Mouse (Mus musculus) heart, adult 9 months (tissue): Measurements from ENCODE around the gene Cby3.

Source experiments
- DNase-seq, 2 experiments: peaks; one replicate each; pipeline ENCODE4 v3.0.0; 2022; ENCODE audit warnings: low spot score in 2 of 2

The Cby3 gene

DNA sequence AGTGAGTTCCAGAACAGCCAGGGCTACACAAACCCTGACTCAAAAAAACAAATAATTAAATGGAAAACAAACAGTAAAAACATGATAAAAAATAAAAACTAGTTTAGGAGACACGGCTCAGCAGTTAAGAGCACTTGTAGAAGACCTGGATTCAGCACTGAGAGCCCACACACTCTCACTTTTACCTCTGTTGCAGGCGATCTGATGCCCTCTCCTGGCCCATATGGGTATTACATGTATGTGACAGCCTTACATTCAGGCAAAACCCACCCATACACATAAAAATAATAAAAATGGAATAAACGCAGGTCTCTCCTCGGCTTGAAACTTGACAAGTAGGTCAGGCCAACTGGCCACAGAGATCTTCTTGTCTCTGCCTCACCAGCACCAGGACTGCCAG, 10.3 kb downstream of the Cby3 start:
- peak in 1 of 2 experiments; percentile 75 for DNase-seq

- no peak for DNase-seq
Measured at GRCm38 (mm10) chr11:50365322-50365721, 11.1 kb downstream of the Cby3 start.

- no peak for DNase-seq
Measured at GRCm38 (mm10) chr11:50367531-50367930, 13.3 kb downstream of the Cby3 start.

DNA sequence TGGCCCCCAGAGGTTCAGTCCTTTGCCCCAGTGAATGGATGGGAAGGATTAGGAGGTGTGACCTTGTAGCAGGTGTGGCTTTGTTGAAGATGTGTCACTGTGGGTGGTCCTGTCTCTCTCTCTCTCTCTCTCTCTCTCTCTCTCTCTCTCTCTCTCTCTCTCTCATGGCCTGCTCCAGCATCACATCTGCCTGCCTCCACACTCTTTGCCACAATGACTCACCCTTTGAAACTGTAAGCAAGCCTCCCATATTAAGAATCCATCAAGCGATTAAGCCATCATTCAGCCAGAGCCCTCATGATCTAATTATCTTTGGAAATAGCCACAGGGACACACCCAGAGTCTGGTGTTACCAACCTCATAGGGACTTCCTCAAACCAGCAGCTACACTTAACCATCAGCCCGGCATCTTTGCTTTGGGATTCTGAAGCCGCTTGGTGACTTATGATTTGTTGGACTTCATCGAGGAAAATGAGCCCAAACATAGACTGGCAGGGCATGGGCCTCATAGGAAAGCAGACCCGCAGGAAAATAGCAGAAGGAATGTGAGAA, 15.2 kb downstream of the Cby3 start:
- DNase-seq, result no peak

DNA sequence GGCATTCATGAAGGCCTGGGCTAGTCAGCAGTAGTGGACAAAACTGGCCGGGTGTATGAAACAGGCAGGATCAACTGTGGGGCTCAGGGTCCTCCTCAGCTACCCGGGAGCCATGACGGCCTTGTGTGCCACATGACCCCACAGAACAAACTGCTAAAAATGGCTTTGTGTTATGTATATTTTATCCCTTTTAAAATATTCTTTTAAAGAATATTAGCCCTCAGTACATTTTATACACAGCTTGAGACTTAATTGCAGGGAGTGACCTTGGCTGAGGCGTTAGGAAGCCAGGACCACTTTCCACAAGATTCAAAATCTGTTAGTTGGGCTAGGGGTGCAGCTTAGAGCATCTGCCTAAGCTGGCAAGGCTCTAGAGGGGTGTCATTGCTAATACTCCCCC, 16.7 kb downstream of the Cby3 start:
- no peak for DNase-seq

DNA sequence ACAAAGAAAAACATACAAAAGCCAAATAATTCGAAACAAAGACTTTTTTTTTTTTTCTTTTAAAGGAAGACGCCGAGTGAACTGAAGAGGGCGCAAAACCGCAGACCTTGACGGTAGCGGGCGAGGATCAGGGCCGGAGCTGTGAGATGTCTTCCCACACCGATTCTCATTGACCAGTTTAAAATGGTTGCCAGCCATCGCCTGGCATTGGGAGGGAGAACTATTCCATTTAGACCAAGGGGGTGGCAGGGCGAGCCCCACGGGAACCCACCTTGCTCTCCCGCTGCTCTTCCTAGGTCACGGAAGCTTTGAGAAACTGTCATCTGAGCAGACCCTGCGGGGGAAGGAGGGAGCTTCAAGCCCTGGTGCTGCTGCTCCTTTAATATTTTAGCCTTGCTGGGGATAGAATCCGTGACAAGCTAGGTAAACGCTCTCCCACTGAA, 17.2 kb downstream of the Cby3 start:
- DNase-seq, result no peak

DNA sequence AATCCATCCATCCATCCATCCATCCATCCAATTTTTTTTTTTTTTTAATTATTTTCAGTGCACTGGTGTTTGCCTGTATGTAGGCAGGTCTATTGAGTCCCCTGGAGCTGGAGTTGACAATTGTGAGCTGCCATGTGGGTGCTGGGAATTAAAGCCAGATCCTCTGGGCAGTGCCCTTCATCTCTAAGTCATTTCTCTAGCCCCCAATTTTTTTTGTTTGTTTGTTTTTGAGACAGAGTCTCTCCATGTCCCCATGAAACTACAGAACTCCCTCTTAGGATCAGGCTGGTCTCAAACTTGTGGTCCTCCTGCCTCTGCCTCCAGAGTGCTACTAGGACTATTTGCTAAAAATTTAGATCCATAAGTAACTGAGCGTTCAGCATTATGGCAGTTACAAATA, 17.6 kb downstream of the Cby3 start:
- DNase-seq, result no peak

DNA sequence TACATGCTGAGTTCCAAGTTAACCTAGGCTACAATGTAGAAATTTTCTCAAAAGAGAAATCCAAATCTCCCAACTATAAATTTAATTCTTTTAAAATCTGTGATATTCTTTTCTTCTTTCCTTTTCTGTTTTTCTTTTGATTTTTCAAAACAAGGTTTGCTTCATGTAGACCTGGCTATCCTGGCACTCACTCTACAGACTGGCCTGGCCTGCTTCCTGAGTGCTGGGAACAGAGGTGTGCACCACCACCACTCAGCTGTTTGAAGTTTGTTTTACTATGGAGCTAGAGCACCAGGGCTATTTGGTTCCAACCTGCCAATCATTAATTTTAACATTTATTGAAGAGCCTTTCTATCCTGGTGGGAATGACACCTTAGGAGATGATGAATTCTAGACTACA, 18.8 kb downstream of the Cby3 start:
- no peak for DNase-seq

GRCm38 (mm10) chr11:50373621-50374020, 19.4 kb downstream of the Cby3 start:
- no peak for DNase-seq

DNA sequence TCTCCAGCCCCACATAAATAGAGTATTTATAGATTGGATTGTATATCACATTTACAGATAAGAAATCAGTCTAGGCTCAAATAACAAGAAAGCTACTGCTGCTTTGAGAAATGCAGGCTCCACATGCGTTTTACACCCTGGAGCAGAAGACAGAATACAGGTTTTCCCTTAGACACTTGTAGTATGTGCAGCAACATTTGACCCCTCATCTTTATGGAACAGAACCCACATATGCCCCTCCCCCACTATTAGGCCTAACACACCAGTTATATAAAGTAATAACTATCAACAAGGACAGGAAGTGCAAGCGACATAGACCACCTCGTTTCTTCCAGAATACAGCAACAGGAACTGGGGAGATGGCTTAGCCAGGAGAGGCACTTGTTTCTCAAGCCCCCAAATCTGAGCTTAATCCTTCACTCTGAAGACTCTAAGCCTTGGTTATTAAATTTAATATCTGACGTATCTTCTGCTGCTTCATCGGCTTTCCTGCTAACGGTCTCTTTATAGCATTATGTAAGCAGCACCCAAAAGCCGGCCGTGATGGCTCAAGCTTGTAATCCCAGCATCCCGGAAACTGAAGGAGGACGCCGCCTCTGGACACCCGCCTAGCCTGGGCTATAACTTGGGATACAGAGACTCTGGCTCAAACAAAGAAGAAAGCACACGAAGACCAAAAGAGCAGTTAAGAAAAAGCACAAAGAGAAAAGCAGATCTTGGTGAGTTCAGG, 20.2 kb downstream of the Cby3 start:
- DNase-seq, result no peak

DNA sequence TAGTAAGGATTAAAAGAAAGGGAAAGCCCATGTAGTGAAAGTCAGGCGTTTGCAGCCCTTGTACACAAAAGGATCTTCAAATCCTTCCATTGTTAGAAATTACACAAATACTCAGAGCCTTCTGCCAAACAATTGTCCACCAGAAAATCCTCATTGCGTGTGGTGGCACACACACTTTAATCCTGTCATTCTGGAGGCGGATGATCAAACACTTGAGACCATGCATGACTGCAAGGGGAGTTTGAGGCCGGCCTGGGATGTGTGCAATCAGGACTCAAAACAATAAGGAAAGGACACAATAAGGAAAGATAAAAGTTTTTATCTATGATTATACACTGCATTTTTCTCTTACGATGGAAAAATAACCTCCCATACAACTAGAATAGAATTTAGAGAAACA, 21.2 kb downstream of the Cby3 start:
- DNase-seq, result no peak

DNA sequence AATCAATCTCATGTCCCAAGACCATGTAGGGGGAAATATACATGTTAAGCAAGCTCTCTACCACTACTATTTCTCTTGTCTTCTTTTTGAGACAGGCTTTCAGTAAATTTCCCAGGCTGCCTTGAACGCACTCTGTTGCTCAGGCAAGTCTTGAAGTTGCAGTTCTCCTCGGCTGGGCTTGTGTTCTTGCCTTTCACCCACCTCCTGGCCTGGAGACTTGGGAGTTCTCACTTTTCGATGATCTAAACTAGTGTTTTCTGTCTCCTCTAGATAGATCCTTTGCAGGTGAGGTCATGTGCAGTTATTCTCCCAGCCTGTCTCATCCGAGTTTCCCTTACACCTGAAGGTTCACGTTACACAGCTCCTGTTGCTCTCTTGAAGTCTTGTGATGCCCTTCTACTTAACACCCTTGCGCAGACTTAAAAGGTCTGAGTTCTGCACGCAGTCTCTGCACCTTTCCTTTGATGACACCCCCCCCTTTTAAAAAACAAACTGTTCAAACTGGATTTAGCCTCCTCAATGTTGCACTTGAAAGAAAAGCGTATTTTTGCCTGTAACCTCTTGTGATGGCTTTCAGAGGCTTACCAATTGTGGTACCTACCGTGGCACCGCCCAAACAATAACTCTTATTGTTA, 22.0 kb downstream of the Cby3 start:
- DNase-seq, result no peak

- DNase-seq, result peak; percentile 99
Measured at GRCm38 (mm10) chr11:50376911-50377891, 22.9 kb downstream of the Cby3 start, which contains the start of gene Hnrnph1. Hnrnph1 (plus strand) TSS chr11:50376990.

- DNase-seq, result peak; percentile 83 to 89
Measured at GRCm38 (mm10) chr11:50377892-50378684, 23.8 kb downstream of the Cby3 start.

DNA sequence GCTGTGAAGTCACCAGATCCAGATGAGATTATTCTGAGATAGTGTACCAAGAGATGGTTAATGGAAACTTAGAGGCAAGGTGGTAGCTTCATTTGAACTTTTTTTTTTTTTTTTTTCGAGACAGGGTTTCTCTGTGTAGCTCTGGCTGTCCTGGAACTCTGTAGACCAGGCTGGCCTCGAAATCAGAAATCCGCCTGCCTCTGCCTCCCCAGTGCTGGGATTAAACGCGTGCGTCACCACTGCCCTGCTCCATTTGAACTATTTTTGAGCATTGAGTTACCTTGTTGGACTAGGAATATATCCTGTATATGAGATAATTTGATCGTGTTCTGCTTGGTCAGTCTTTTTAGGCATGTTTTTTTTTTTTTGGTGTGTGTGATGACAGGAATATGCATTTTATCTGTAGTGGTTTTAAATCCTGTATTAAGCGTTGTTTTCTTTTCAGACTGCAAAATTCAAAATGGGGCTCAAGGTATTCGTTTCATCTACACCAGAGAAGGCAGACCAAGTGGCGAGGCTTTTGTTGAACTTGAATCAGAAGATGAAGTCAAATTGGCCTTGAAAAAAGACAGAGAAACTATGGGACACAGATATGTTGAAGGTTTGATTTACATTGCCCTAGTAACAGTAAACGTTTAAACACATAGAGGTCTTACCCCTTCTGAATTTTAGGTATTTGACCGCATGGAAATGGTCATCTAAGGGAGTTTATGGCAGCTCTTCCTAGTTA, 24.9 kb downstream of the Cby3 start:
- DNase-seq, result no peak

DNA sequence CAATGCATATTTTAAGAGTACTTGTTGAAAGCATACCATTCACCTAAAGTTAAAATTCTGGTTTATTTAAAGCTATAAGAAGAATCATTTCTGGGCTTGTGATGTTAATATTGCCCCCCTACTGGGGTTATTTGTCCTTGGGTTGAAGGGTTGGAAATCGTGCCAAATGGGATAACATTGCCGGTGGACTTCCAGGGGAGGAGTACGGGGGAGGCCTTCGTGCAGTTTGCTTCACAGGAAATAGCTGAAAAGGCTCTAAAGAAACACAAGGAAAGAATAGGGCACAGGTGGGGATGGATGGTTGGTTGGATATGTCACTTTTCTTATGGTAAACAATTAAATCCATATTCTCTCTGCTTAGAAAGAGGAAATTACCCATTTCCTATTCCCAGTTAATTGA, 27.0 kb downstream of the Cby3 start:
- DNase-seq, result no peak

DNA sequence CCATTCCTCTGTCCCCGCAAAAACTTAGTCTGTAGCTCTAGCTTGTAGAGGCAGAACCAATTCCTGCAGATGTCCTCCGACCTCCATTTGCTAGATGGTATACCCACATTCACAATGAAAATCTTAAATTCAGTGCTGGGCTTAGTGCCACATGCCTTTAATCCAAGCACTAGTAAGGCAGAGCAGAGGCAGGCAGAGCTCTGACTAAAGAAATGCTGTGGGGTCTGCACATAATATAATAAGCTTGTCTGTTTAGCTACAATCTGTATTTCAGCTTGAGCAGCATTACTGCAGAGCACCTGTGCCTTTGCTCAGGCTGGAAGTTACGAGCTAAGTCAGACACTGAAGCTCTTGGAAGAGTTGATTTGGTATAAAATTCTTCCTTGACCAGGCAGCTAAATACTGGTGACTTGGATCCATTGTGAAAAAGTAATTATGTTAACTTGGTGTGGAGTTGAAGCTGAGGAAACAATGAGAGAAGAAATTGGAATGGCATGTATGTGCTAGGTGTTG, 33.0 kb downstream of the Cby3 start:
- no peak for DNase-seq

DNA sequence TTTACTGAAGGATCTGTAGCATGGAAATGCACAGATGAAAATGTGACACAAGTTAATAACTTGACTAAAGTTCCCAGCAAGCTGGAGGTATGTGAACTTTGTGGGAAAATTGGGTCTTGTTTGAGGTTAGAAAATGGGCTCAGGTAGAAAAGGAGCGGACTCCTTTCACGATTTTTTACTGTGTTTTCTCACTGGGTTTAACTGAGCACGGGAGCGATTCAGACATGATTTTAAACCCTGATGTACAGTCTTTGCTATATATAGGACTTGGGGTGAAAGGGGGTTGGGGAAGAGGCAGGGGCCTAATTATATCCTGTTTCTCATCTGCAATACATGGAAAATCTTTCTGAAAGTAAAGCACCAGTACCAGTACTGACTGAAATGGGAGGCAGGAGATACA, 33.4 kb downstream of the Cby3 start:
- DNase-seq, result no peak

GRCm38 (mm10) chr11:50388217-50388929, 34.1 kb downstream of the Cby3 start:
- DNase-seq, result no peak

GRCm38 (mm10) chr11:50389011-50389410, 34.7 kb downstream of the Cby3 start:
- no peak for DNase-seq
